11 mouse cellular contexts compared by ENCODE assay signal in genomic region chr1:74091138-74091537, GRCm38 (mm10). TPM values are rescaled to one million over a fixed set of nuclear protein-coding genes. Genes with fewer than 3 reads are reported as not detected.
A peak's percentile ranks its signal among the peaks of the same experiment; 100 is the strongest.
DNase-seq lines count a peak whose midpoint lies in the region; ATAC-seq lines count a peak whose summit lies in the region.
"Had no signal": no experiment of that assay in that cellular context is flagged by ENCODE, and none has a peak within 500 bp of the region (broad histone marks: within the 10 kb centered on the region; RNA-seq: fewer than 3 reads in every experiment).

No protein-coding gene starts in this region.

- intact Hi-C loops in heart, postnatal 25 days (cut with DNase I), result no loop called here

- H3K4me1 ChIP-seq in heart, embryonic 13.5 days, result peaks cover 62% of the 10 kb centered on the region
- peaks cover 77% of the 10 kb centered on the region for H3K4me1 ChIP-seq in hindbrain, embryonic 10.5 days (replicated peaks)
- 0 out of 2 replicates have a peak, but pooled peaks cover 4% of the 10 kb centered on the region for H3K4me1 ChIP-seq in liver, embryonic 12.5 days

- 33% methylated on average over 6 of the region's 7 CpGs for WGBS in heart, embryonic 13.5 days
- WGBS in hindbrain, embryonic 10.5 days, result 20% methylated on average over 7 of the region's 7 CpGs
- 41% methylated on average over 6 of the region's 7 CpGs for WGBS in liver, embryonic 12.5 days (ENCODE audit: insufficient replicate concordance)

- H3K9me3 ChIP-seq in heart, embryonic 13.5 days, result no peaks in the 10 kb centered on the region
- no peaks in the 10 kb centered on the region for H3K9me3 ChIP-seq in hindbrain, embryonic 10.5 days
- H3K9me3 ChIP-seq in liver, embryonic 12.5 days (replicated peaks), result no peaks in the 10 kb centered on the region

- H3K36me3 ChIP-seq in heart, embryonic 13.5 days, result no peaks in the 10 kb centered on the region
- no peaks in the 10 kb centered on the region for H3K36me3 ChIP-seq in hindbrain, embryonic 10.5 days
- no peaks in the 10 kb centered on the region for H3K36me3 ChIP-seq in liver, embryonic 12.5 days

- peak overlapping the region; percentile 41 for H3K4me3 ChIP-seq in heart, embryonic 13.5 days
- H3K4me3 ChIP-seq in hindbrain, embryonic 10.5 days, result peak overlapping the region; percentile 40
- H3K4me3 ChIP-seq in liver, embryonic 12.5 days, result peak overlapping the region; percentile 19; the same call in 1 of the 2 replicates

- peak overlapping the region; percentile 88 for H3K27ac ChIP-seq in heart, embryonic 13.5 days (replicated peaks)
- H3K27ac ChIP-seq in hindbrain, embryonic 10.5 days, result peak overlapping the region; percentile 78
- peak overlapping the region; percentile 30; the same call in 1 of the 2 replicates for H3K27ac ChIP-seq in liver, embryonic 12.5 days

- no peak for ATAC-seq in heart, embryonic 13.5 days (ENCODE audit: extremely low read depth, insufficient number of reproducible peaks, low FRiP score, low TSS enrichment)
- ATAC-seq in liver, embryonic 12.5 days, result no peak
- ATAC-seq in inflammation-experienced regulatory T-cells, adult 6 months, result no peak
- ATAC-seq: Patski had no signal

- H3K9ac ChIP-seq in heart, embryonic 13.5 days, result peak overlapping the region; percentile 58
- H3K9ac ChIP-seq in liver, embryonic 12.5 days, result no peak overlapping the region

- H3K4me2 ChIP-seq in heart, embryonic 13.5 days, result peak overlapping the region; percentile 61
- peak overlapping the region; percentile 15 for H3K4me2 ChIP-seq in liver, embryonic 12.5 days

- peaks cover 16% of the 10 kb centered on the region for H3K27me3 ChIP-seq in heart, embryonic 13.5 days (replicated peaks)
- H3K27me3 ChIP-seq in hindbrain, embryonic 10.5 days (ENCODE audit: insufficient read depth, poor library complexity, severe bottlenecking), result peaks cover 40% of the 10 kb centered on the region
- H3K27me3 ChIP-seq in liver, embryonic 12.5 days (replicated peaks), result peaks cover 60% of the 10 kb centered on the region
- H3K27me3 ChIP-seq: Patski had no signal

- DNase-seq in heart, postnatal 25 days (ENCODE audit: low spot score), result no peak
- DNase-seq in adipocyte (ENCODE audit: low spot score), result peak; percentile 66
- peak; percentile 53 for DNase-seq in hindbrain, embryonic 10.5 days (ENCODE audit: low spot score)
- DNase-seq in right cerebral cortex, postnatal 14 days, result no peak
- no peak for DNase-seq in urinary bladder, postnatal 4 days (ENCODE audit: low spot score in 2 of 2)
- DNase-seq: left cerebral cortex, postnatal 4 days had no signal

RNA-seq across cellular contexts. Expression of gene Tns1, which starts 33.1 kb away (rescaled TPM):
- 100 and 105 TPM in 2 replicates for polyA plus RNA-seq in heart, embryonic 13.5 days (2015; fragmentation: Nextera tagmentation; extraction: Ambion mirVana)
- 100 to 1,000 TPM; 679 to 701 TPM for total RNA-seq in heart, postnatal 25 days (2021)
- 15.1 and 15.3 TPM in 2 replicates for polyA plus RNA-seq in hindbrain, embryonic 10.5 days (2016; fragmentation: Nextera tagmentation; extraction: Ambion mirVana)
- polyA plus RNA-seq in liver, embryonic 12.5 days (2016; fragmentation: Nextera tagmentation; extraction: Ambion mirVana), result 13.1 and 16.1 TPM in 2 replicates
- polyA plus RNA-seq in inflammation-experienced regulatory T-cells, adult 6 months (2017; shearing (Covaris generic)), result 10 to 100 TPM in 2 of 3 experiments, 1 to 10 TPM in 1; 9.1 to 16.3 (median 15.5) TPM

RNA-seq across cellular contexts. Expression of gene Rufy4, which starts 34.2 kb away (rescaled TPM):
- 0.20 and 0.48 TPM in 2 replicates for polyA plus RNA-seq in heart, embryonic 13.5 days (2015; fragmentation: Nextera tagmentation; extraction: Ambion mirVana)
- total RNA-seq in heart, postnatal 25 days (2021), result 1 to 10 TPM; 1.1 to 1.5 TPM
- polyA plus RNA-seq in hindbrain, embryonic 10.5 days (2016; fragmentation: Nextera tagmentation; extraction: Ambion mirVana), result 0.31 and 0.37 TPM in 2 replicates
- 0.16 and 0.20 TPM in 2 replicates for polyA plus RNA-seq in liver, embryonic 12.5 days (2016; fragmentation: Nextera tagmentation; extraction: Ambion mirVana)
- not detected for polyA plus RNA-seq in inflammation-experienced regulatory T-cells, adult 6 months (2017; shearing (Covaris generic))
- polyA plus RNA-seq: cortical plate, adult 2 months had no signal

Comparison
In these comparisons a context has a peak if more than half of its experiments do, and no peak if none do; other contexts are left out.
1. H3K27ac ChIP-seq: peak in every context shown above with its lines; median percentile 88 in heart, embryonic 13.5 days; 78 in hindbrain, embryonic 10.5 days; 30 in liver, embryonic 12.5 days.
2. DNase-seq: peak in adipocyte (single experiment) and hindbrain, embryonic 10.5 days (single experiment); none in heart, postnatal 25 days (single experiment), right cerebral cortex, postnatal 14 days (single experiment) and urinary bladder, postnatal 4 days (0 of 2).
3. Peak in every context shown above with its lines, with median percentiles within 50 percentile points of each other: H3K4me3 ChIP-seq.